Mouse (Mus musculus) ovary, postnatal 36 days (tissue): ENCODE measurements around the gene Psap.

Experiments
- DNase-seq: peaks from one replicate; pipeline ENCODE4 v3.0.0; 2022; ENCODE audit warnings: low spot score, mixed read lengths

Psap gene

DNA sequence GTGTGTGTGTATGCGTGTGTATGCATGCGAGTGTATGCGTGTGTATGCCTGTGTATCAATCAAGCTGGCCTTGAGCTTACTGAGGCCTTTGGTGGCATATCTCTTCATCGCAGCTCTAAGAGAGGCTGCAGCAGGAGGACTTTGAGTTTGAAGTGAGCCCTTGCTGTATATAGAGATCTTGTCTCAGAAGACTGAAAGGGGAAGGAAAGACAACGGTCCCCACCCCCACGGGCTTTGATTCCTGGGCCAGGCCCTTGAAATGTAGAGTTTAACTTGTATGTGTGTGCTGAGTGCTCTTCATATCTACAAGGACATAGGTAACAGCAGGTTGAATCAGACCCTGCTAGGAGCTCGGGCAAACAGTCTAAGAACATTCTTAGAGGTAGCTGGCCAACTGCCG is 11.8 kb downstream of the Psap start:
- DNase-seq = no peak

DNA sequence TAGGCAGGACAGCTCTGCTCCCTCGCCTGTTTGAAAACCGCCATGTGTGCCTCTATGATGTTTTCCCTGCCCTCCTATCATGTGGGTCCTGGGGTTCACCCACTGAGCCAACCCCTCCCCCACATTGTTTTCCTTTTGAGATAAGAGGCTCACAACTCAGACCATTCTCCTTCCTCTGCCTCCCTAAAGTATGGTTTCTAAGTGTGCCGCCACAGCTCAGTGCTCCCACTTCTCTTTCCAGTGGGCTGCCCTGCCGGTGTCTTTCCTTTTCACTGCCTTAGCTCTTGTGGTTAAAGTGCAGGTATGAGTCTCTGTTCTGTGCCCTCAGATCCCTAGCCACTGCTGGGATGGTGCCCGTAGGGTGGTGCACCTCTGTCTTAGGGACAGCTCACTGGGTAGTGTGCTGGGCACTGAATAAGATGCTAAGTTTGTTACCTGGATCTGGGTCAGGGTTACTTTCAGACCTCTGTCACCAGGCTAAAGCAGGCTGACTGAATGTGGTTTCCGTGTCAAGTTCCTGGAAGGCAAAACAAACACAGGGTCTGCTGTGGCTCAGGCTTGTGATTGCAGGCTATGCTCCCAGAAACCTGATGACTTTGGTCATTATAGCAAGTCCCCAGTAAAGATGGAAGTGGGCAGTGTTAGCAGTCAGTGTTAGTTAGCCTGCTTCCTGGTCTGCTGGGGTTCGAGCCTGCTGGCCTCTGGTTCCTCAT is 12.8 kb downstream of the Psap start:
- no peak for DNase-seq

DNA sequence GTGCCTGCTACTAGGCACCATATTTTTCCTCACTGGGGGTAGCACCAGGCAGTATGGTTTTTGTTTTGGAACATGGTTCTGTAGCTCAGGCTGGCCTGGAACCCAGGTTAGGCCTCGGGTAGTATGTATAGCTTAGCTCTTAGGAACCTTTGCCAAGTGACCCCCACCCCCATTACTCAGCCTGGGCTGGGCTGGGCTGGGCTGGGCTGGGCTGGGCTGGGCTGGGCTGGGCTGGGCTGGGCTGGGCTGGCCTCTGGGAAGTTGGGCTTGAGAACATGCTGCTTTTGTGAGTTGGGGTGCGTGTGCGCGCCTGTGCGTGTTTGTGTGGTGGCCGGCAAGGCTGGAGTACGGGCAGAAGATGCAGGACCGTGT is 13.3 kb downstream of the Psap start:
- DNase-seq = no peak

DNA sequence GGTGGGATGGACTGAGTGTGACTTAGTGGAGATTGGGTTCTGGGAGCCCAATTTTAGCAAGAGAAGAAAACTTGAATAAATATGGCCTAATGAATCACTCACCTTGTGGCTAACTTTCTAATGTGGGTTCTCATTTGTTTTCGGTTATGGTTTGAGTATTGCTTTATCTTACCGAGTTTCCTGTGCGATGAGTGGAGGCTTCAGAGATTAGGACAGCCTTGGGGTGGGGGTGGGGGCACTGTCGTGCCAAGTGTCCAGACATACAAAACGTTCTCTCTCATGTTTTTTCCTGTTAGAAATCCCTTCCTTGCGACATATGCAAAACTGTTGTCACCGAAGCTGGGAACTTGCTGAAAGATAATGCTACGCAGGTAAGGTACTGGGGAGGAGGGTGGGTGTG is 14.8 kb downstream of the Psap start:
- no peak for DNase-seq

DNA sequence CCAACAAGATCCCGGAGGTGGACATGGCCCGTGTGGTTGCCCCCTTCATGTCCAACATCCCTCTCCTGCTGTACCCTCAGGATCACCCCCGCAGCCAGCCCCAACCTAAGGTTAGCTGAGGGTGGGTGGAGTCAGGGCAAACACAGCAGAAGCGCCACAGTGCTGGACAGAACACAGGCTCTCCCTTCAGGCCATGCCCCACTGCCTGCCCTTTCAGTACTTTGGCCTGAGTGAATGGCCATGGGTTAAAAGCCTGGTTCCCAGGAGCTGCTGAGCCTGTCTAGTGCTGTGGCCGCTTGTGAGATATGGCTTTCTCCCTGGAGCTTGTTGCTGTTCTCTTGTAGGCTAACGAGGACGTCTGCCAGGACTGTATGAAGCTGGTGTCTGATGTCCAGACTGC is 17.2 kb downstream of the Psap start:
- no peak for DNase-seq

DNA sequence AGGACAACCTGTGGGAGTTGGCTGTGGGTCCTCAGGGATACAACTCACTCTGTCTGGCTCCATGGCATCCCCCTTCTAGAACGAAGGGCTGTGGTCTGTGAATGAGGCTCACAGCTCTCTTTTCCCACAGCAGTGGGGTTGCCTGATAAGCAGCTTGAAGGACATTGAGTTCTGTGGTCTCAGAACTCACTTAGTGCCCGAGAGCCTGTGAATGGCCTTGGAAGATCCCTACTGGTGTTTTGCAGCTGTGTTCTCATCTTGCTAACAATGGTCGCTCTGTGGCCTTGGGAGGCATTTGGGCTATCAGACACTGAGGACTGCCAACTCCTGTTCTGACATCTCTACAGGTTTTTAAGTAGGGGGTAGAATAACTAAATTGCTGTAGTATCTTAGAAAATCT is 17.9 kb downstream of the Psap start:
- DNase-seq = no peak

DNA sequence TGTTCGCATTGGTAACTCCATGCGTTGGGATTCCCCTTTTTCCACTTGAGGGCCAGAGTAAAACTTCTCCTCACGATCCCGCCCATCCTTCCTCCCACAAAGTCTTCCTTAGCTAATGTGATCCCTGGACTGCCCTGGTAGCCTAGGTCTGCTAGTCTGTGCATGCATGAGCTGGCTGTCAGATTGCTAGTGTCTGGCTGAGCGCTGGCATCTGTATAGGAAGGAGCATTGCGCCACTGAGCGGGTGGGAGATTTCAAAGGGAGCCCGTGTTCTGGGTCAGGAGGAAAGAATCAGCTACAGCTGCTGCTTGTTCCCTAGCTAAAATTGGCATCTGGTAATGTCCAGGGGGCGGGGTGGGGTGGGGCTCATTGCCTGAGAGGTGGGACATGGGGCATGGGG is 18.6 kb downstream of the Psap start:
- no peak for DNase-seq

DNA sequence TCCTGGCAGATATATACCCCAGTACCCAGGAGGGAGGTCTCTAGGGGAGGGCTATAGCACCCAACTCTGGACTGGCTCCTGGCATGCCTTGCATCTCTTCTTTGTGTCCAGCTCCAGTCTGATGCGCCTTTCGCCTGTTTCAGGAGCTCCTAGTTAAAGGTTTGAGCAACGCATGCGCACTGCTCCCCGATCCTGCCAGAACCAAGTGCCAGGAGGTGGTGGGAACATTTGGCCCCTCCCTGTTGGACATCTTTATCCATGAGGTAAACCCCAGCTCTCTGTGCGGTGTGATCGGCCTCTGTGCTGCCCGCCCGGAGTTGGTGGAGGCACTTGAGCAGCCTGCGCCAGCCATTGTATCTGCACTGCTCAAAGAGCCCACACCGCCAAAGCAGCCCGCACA is 22.2 kb downstream of the Psap start:
- DNase-seq = no peak

DNA sequence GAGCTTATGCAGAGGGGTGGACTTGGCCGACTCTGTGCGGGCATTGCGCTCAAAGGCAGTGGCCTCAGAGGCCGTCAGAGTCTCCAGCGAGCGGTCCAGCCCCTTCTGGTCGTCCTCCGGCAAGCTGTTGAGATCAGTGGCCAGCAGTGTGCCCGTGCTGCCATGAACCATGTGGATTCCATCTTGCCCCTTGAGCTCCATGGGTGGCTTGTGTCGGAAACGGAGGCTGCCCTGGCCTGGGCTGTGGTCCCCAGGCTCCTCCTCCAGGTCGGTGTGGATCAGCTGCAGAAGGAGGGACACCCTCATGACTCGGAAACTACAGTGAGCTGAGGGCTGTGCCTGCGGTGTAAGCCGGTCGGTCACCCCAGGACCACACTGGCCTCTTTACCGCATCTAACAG is 26.0 kb downstream of the Psap start:
- no peak for DNase-seq

DNA sequence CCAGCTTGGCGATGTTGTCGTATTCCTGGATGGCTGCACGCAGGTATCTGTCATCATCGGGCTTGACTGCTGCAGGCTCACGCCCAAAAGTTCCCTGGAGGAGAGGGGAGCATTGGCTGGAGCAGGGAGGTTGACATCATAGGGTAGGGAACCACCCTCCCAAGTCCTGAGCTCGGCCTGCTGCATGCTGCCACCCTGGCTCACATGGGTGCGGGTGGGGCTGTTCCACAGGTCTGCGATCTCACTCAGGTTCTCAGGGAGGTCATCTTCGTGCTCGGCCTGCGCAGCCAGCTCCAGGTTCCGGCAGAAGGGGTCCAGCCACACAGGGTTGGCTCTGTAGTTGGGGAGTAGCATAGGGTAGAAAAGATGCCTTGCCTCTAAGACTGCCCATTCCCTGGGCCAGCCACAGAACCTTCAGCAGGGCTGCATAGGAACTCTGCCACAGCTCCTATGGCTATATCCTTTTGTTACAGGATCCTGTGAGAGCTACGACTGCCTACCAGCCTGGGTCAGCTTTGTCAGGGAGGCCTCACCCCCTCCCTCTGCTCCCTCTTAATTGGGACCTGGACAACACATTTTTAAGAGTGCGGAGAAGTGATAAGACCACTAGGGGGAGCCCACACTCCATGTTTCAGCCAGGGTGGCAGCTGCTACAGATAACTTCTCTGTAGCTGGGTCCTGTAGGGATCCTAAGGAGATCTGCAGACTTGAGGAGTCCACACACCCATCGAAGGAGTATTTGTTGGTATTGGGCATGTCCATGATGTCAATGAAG is 27.6 kb downstream of the Psap start:
- peak; percentile 49 for DNase-seq

DNA sequence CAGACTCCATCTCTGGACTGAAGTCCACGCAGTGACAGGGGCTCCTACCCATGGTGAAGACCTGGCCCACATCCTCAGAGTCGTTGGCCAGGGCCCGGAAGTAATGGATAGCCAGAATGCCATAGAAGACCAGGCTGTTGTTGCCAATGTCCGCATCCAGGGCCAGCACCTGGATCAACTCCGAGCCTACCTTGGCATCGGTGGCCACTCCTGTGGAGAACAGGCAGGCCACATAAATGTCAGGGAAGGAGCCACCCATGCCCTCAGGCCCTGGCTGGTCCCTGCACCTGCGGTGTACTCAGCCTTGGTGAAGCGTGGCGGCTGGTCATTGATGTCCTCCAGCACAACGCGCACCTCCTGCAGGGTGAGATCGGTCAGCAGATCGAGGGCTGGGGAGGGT is 33.2 kb downstream of the Psap start:
- no peak for DNase-seq

DNA sequence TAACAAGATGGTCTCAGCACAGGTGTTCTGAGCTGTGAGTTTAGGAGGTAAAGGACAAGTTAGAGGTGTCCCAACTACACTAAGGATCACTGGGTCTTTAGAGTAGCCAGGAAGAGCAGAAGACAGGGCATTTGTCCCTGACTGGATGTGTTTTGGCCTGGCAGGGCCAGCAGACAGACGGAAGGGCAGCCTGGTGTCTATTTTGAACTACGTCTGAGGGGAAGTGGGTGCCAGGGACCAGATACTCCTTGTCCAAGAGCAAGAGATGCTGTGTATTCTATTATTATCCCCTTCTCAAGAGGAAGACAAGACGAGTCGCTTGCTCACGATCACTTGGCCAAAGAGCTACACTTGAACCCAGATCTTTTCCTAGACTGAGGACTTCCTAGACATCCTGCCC is 36.2 kb downstream of the Psap start:
- DNase-seq = no peak

DNA sequence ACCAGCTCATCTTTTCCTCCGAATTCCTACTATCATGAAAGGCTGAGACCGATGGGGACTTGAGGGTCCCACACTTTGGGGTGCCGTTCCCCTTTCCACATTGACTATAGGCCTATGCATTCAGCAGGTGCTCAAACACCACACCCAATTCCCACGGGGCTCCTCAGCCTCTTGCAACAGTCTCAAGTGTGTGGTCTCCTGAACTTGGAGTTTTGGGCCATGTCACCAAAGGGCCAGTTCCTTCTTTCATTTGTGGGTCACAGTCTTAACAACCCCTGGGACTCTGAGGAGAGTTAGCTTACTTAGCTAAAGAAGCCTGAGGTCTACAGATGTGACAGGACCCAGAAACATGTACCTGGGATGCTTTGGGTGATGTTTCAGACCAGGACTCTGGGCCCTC is 38.7 kb downstream of the Psap start:
- no peak for DNase-seq

DNA sequence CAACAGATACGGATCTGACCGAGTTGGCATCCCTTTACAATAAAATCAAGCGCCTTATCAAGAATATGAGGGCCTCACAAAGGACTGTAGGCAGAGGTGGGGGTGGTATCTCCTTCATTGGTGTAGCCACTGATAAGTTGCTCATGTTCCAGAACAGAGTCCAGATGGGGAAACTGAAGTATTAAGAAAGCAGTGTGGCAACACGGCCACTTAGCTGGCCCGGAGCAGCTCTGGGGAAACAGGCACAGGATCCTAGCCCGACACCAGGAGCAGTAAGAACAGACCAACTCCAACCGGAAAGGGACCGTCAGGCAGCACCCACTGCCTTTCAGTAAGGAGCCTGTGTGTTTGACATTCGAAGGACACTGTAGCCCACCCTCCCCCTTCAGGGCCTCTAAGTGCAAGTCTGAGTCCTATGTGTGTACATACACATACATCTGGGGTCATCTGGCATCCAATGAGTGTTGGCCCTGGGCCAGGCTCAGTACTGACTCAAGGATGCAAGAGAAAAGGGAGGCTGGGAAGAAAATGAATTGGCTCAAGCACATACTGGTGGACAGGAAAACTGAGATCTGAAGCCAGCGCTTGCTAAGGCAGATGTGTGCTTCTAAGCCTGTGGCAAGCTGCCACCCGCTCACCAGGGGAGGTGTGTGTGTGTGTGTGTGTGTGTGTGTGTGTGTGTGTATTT is 51.7 kb downstream of the Psap start:
- DNase-seq = no peak

DNA sequence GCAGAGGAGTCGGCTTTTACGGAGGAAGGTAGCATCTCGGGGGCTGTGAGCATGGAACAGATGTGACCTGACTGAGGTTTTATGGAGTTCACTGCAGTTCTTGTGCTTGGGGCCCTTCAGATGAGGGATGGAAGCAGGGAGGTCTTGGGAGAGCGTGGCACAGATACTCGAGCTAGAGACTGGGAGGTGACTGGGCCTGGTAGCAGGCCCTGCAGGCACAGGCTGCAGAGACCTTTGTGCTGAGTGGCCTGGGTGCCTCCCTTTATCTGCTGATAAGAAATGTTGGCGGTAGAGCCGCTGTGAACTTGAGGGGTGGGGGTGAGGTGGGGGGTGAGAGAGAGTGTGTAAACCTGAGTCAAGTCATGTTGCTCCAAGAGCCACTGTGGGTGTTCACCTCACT is 57.2 kb downstream of the Psap start:
- DNase-seq = no peak

DNA sequence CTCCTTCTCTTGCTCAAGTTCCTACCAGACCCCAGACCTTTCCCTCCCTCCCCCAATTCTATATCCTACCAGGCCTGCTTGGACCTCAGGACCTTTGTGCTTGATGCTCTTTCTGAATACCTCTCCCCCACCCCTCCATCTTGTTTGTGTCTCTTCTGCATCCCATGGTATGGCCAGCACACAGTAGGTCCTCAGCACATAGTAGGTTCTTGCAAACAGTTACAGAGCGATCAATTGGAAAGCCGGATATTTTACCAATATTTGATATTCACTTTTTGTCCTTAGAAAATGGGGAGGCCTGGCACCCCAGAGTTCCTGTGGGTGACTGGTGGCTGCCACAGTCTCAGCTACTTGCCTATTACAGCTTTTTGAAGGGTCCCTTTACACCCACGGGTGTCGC is 57.6 kb downstream of the Psap start:
- no peak for DNase-seq

DNA sequence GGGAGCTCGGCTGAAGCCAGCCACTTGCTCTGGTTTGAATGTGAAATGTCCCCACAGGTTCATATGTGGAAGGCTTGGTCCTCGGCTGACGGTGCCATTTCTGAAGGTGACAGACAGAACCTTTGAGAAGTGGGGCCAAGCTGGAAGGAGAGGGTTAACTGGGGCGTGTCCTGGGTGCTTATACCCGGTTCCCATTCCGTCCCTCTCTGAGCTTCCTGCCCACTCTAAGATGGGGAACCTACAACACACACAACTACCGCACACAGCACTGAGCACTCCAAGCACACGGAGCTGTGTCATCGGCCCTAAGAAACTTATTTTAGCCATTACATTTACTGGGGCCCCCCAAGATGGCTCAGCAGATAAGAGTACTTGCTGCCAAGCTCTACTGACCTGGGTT is 64.1 kb downstream of the Psap start:
- no peak for DNase-seq

DNA sequence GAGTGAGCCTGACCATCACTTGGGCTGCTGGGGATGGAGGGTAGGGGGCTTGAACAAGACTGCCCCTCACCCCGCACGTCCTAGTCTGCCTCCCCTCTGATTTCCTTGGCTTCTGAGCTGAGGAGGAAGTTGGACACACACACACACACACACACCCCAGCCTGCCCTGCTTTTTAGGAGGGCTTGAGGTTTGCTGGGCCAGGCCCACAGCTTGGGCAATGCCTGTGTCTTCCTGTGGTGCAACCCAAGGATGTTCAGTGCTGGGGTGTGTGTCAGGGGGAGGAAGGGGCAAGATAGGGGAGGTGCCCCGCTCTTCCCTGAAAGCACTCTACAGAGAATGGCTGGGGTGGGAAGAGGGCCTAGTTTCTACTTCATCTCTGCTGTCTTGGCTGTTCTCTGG is 66.7 kb downstream of the Psap start:
- no peak for DNase-seq

DNA sequence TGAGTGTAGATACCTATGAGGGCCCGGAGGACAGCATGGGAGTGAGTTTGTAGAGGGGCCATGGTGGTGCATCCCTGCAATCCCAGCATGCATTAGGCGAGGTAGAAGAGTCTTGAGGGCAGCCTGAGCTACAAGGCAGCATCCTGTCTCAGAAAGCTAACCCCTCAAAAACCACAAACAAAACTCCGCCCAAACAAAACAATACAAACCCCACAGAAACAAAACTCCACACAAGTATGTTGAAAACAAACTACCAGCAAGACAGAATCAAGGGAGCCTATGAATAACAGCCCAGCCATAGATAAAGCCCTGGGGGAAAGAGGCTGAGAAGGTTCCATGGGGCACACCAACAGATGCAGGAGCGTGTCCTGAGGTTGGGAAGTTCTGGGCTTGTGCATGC is 68.6 kb downstream of the Psap start:
- no peak for DNase-seq

DNA sequence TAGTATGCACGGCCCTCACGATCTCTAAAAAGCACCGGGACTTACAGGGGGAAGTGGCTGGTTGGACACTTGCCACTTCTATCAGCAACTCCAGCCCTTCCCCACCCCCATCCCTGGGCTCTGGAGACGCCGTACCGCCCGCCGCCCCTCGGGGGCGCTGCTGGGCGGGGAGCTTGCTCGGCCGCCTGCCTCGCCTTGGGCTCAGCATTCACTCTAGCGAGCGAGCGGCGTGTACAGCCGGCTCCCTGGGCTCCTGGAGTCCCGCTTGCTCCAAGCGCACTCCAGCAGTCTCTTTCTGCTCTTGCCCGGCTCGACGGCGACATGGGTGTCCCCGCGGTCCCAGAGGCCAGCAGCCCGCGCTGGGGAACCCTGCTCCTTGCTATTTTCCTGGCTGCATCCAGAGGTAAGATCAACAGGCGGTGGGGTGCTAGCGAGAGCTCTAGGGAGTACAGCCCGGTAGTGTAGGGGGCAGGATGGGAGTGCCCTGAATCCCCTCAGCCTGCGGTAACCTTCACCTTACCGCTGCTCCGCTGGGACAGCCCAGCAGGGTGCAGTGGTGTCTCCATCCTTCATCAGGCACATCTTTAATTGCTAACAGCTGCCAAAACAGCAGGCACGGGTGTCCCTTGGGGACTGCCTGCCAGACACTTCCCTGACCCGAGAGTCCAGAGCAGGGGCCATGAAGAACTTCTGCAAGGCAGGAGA is 69.4 kb downstream of the Psap start, which contains the start of gene Vsir:
Vsir (plus strand) TSS at position 151 of the 705 bp plus-strand sequence.
- peak; percentile 80 for DNase-seq

DNA sequence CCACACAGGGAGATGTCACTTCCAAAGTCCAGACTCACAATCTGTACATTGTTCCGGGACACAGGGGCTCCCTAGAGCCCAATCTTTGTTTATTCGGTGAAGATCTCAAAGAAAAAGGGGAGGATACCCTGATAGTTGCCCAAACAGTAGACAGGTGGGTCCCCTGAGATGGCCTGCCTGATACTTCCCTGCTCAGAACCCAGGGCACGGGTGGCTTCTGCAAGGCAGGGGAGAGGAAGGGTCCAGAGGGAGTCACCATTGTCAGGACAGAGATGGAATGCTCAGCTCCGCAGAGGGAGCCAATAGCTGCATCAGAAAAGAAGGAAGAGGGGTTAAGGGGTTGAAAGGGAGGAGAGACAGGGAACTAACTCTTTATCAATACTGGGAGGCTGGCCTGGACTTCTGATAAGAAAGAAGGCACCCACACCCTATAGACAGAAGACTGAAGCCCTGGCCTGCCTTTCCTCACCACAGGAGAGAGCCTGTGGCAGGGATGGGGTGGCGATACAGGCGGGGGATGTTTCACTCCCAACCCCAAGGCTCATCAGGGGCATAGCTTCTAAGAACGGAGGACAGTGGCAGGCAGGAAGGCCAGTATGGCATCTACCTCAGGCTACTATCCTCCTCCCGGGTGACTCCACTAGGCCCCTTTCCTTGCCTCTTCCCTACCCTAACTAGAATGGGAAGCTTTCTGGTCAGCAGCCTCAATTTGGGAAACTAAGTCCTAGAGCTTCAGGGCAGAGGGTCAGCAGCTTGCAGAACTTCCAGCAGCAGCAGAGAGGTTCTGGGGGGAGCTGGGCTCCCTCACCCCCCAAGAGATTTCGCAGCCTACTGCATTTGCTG is 70.6 kb downstream of the Psap start:
- no peak for DNase-seq

DNA sequence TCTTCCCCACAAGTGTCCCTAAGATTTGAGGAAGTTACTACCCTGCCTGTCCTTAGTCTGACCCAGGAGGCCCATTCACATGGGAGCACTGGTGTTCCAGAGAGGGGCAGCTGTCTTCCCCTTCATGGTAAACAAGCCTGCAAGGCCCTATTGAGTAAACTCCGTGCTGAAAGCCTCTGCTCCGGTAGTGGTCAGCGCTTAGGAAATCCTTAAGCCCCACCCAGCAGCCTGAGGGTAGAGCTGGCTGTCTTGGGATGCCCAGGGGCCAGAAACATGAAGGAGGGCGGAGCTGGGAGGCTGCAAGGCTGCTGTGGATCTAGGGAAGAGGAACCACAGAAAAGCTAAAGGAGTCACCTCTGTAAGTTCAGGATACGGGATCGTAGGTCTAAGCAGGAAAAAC is 71.6 kb downstream of the Psap start:
- peak; percentile 41 for DNase-seq
